Mouse (Mus musculus): Measurements from ENCODE around the gene 1110008P14Rik.
A peak's percentile ranks its signal among the peaks of the same experiment; 100 is the strongest.

Gene 1110008P14Rik

GRCm38 (mm10) chr2:32411407-32411806 lies 29.7 kb upstream of the 1110008P14Rik start:
- DNase-seq (ENCODE audit: low read depth in 1 of 2, low spot score in 2 of 2), result no peak

DNA sequence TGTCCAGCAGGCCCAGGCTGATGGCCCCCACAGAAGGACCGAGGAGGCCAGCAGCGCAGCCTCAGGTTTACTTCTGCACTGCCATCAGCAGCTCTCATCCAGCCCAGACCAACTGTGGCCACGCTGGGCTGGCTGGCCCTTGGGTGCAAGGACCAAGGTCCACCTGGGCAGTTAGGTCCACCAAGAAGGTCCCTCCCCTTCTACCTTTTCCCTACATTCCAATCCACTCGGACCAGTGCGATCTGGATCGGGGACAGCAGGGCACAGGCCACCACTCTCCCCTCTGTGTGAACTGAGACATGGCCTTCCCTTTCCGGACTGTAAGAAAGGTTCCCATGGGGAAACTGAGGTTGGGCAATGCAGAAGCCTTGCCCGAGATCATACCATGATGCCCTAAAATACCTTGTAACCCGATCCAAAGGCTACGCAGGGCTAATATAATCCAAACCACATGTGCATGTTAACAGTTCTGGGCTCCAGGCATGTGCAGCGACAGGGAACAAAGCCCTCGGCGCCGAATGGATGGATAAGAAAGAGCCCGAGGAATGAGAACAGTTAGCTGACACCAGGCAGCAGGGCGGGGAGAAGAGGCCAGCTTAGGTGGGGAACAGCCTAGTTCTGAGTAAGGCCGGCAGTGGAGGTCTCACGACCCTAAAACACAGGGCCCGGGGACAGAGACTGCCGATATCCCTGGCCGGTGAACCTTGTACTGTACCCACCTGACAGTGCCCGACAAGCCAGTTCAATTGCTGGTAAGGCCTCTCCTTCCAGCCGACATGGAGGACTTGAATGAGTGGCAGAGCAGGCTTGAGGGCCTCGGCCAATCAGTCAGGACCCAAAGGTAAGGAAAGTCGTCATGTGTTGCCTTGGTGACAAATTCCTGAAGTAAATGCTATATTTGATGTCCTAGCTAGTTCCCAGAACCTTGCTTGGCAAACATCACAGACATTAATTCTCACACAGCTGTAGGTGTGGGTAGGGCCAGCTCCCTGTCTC lies 27.0 kb upstream of the 1110008P14Rik start:
- no peak for DNase-seq (ENCODE audit: low read depth in 1 of 2, low spot score in 2 of 2)

DNA sequence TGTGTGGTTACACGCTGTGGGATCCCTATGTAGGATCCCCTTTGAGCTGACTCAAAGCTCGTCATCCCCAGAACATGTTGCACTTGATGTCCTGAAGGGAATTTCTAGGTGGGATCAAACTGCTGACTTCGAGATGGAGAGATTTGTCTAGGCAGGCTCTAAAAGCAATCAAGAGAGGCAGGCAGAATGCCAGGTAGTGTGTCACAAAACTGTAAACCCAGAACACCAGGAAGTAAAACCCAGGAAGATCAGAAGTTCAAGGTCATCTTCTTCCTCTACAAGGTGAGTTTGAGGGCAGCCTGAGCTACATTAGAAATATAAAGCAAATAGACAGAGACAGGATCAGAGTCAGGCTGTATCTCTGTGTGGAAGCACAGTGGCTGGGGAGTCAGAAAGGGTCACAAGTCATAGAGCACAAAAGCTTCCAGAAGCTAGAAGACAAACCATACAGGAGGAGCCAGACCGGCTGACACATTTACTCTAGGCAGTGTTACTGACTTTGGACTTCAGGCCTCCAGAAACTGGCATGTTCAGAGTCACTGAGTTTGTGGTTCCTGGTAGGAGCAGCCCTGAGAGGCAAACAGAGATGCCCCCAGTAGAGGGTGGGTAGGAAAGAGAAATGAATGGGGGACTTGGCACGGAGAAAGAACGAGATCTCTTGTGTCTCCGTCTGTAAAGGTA lies 25.5 kb upstream of the 1110008P14Rik start:
- DNase-seq (ENCODE audit: low read depth in 1 of 2, low spot score in 2 of 2), result no peak

- peak; percentile 81 to 88 for DNase-seq (ENCODE audit: low read depth in 1 of 2, low spot score in 2 of 2)
These were observed 22.9 kb upstream of the 1110008P14Rik start for GRCm38 (mm10) chr2:32404663-32405062.

DNA sequence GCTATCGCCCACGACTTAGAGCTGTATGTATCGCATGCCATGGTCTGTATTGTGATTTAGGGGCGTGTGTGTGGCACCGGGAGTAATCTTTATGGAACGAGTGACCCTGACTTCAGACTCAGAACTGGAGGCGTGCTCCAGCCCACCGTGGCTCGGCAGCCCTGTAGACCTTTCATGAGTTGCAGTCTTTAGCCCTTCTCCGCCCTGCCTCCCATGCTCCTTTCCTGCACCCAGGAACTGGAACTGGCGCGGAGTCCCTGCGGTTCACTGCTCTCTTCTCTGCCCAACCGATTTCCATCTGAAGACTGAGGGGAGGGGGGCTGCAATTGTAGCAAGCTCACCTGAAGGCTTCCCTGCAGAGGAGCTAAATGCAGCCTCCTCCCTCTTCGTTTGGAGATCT lies 15.0 kb upstream of the 1110008P14Rik start:
- DNase-seq (ENCODE audit: low read depth in 1 of 2, low spot score in 2 of 2), result no peak

- DNase-seq (ENCODE audit: low read depth in 1 of 2, low spot score in 2 of 2), result peak; percentile 69 to 81
These were observed 14.3 kb upstream of the 1110008P14Rik start for GRCm38 (mm10) chr2:32395946-32396621.

DNA sequence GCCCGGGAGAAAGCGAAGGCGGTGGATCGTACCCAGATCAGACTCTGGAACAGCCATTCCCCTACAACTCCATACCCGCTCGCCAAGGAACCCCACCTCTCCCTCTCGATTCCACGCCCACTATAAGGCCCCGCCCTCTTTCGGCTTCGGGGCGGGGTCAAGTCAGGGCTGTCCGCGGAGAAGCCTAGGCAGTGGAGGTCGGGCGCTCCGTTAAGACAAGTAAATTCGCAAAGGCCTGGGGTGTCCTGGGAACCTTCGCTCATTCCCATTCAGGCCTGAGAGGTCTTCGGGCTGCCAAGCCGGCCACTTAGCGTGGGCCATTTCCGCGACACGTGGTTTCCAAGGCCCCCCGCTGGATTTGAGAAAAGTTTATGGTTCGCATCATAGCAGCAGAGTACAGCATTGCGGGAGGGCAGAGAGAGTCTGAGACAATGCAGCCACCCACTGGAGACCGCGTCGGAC lies 13.8 kb upstream of the 1110008P14Rik start, which contains the start of gene Ptges2:
Ptges2 (plus strand) TSS at position 413 of the 462 bp plus-strand sequence.
- DNase-seq (ENCODE audit: low read depth in 1 of 2, low spot score in 2 of 2), result peak; percentile 66 to 87

DNA sequence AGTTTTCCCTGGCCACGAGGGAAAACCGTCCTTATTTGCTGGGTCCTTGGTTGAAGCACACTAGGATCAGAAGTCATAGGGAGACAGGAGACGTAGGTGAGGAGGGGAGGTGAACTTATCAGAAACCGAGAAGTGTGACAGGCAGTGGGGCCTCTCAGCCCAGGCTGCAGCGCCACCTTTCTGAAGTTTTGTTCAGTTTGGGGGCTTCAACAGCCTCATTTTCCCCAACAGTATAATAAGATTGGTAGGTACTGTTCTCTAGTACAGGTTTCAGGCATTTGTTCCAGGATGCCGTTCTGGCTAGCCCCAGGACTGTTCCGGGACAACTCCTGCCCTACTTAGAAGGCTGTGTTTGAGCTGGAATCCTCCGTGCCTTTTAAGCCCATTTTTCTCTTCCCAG lies 13.2 kb upstream of the 1110008P14Rik start:
- DNase-seq (ENCODE audit: low read depth in 1 of 2, low spot score in 2 of 2), result no peak

DNA sequence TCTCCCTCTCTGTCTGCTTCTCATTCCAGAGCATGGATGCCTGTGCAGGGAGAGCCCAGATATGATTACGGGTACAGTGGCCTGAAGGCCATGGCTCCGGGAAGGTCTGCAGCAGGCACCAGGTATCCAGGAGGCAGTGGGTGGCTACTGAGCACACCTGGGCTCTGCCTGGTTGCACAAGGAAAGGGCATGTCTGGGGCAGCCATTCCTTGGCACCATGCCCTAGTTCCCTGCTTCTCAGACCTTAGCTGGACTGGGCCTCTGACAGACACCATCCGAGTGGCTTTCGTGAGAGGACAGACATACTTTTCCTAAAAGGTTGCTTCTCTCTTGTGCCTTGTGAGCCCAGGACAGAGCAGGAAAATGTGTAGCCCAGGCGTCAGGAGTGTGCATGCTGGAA lies 10.3 kb upstream of the 1110008P14Rik start:
- DNase-seq (ENCODE audit: low read depth in 1 of 2, low spot score in 2 of 2), result no peak

DNA sequence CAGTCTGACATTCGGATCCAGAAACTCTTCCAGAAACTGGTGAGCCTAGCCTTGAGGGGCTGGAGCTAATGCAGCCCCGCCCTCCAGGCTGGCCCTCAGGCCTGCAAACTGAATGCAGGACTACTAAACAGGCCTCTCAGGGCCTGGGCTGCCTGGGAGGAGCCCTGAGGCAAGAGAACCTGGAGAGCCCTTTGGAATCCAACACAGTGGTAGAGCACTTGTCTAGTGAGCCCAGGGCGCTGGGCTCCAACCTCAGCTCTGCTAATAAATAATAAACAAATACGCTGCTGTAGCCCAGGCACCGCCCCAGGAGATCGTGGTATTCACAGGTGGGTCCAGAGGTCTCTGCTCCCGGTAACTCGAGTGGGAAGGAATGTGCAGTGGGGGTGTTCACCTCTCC lies 9.1 kb upstream of the 1110008P14Rik start:
- no peak for DNase-seq (ENCODE audit: low read depth in 1 of 2, low spot score in 2 of 2)

DNA sequence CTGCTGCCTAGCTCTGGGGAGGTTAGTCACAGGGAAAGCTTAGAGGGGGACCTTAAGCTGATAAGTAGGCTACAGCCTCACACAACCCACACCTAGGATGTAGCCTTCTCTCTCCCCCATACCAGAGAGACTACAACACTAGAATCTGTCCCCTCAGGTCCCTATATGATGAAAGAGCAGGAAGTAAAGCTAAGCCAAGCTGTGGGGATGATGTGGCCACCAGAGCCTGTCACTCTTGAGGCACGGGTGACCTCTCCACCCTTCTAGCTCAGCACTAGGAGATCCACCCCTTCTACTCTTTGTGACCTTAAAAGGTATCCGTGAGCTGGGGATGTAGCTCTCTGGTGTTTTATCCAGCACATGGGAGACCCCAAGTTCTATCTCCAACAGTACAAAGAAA lies 7.4 kb upstream of the 1110008P14Rik start:
- no peak for DNase-seq (ENCODE audit: low read depth in 1 of 2, low spot score in 2 of 2)

DNA sequence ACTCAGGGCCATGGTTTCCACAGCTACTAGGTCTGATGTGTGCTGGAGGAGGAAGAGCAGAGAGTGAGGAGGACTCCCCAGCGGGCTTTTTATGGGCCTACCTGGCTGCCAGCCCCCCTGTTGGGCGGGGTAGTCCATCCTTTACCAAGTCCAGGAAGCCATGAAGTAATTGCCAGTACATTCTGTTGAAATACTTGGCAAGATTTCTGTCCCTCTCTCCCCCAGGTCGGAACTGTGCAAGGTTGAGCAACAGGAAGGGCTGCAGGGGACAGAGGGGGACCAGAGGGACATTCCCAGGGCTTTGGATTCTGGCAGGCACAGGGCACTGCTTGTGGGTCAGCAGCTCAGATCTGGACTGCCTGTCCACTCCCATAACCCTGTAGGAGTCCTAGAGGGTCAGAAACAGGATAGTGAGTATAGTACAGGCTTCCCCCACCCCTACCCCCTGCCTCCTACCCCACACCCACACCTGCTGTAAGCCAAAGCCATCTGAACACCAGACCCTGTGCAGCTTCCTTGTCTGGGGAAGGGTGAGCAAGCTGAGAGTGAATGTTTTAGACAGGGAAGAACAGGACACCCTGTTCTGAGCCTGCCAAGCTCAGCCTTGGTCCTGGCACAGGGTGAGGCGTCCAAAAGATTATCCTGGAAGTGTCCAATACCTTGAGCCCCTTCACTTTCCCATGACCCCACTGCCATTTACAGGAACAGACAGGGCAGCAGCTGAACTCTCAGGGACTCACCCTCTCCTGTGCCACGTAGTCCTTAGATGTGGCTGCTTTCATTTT lies 6.2 kb upstream of the 1110008P14Rik start, which contains the start of gene Lcn2:
Lcn2 (minus strand) TSS at position 547 of the 785 bp plus-strand sequence.
- DNase-seq (ENCODE audit: low read depth in 1 of 2, low spot score in 2 of 2), result no peak

DNA sequence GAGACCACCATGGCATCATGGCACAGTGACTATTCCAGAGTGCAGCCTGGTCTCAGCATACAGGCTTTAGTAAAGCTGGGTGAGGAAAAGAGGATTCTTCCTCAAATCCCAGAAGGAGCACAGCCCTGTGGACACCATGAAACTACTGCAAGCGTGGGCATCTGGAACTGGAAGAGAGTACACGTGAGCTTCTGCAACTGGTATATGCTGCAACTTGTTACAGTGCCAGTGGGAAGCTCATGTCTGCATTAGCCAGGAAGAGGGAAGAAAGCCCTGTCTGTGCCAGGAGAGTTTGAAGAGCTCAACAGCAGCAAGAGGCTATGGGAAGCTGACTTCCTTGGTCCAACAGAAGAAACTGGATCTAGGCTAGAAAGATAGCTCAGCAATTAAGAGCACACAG lies 951 bp upstream of the 1110008P14Rik start:
- no peak for DNase-seq (ENCODE audit: low read depth in 1 of 2, low spot score in 2 of 2)

GRCm38 (mm10) chr2:32381141-32381774 lies 480 bp downstream of the 1110008P14Rik start:
- DNase-seq (ENCODE audit: low read depth in 1 of 2, low spot score in 2 of 2), result no peak

DNA sequence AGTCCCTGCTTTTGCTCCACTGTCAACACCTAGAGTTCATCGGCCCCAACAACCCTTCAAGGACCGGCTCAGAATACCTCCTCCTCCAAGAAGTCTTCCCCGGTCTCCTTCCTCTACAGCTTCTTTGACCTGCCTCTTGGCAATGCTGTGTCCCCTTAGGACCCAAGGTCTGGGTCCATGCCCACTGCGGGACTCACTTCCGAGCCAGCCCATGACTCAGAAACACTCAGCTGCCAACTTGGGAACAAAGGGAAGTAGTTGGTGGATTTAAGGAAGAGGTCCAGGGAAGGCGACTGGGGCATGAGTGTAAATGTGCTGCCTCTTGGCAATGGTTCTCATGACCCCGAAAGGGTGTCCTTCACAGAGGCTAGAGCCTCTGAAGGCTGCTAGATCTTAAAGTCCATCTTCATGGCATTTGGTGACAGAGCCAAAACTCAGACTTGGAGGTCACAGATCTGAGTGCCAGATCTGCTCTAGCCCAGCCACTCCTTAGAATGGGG lies 1.7 kb downstream of the 1110008P14Rik start:
- no peak for DNase-seq (ENCODE audit: low read depth in 1 of 2, low spot score in 2 of 2)

- DNase-seq (ENCODE audit: low read depth in 1 of 2, low spot score in 2 of 2), result no peak
These were observed 4.8 kb downstream of the 1110008P14Rik start for GRCm38 (mm10) chr2:32376963-32377362.

DNA sequence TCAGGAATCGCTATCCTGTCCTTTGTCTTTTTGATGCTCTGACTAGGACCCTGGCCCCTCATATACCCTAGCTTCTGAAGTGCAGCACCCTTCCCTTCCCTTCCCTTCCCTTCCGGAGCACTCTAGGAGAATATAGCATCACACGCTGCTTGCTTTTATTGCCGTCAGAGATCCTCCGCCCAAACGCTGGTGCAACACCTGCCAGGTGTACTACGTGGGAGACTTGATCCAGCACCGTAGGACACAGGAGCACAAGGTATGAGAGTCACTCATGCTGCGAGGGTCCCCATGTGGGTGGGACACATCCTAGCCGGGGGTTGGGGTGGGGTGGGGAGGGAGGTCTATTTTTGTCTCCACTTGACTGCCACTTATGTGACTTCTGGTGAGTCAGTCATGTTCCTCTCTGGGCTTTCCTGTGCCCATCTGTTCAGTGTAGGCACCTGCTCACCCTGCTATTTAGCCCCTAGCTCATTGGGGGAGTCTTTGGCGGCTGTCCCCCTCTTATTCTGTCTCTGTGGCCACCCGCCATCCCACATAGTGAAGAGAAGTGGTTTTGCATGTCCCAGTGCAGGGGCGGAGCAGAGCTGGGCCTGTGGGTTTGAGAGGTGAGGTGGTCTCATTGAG lies 6.3 kb downstream of the 1110008P14Rik start:
- DNase-seq (ENCODE audit: low read depth in 1 of 2, low spot score in 2 of 2), result no peak

GRCm38 (mm10) chr2:32374191-32374590 lies 7.5 kb downstream of the 1110008P14Rik start:
- no peak for DNase-seq (ENCODE audit: low read depth in 1 of 2, low spot score in 2 of 2)

DNA sequence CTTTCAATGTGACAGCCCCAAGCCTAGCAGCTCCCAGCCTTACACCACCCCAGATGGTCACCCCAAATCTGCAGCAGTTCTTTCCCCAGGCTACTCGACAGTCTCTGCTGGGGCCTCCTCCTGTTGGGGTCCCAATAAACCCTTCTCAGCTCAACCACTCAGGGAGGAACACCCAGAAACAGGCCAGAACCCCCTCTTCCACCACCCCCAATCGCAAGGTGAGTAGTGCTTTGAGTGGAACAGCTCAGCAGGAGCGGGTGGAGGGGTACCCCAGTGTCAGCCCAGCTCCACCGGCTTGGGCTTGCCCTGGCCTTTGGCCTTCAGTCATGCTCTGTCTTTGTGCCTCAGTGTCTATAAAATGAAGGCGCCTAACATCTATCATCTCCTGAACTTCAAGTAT lies 14.4 kb downstream of the 1110008P14Rik start:
- no peak for DNase-seq (ENCODE audit: low read depth in 1 of 2, low spot score in 2 of 2)

All from monocyte, adult 2 months (primary cell).